Mouse (Mus musculus) embryonic fibroblast, embryonic 13.5 days (primary cell): ENCODE measurements around the gene Atp23.

Experiments
- CTCF ChIP-seq: IDR thresholded peaks from 2 replicates; pipeline ENCODE4 v1.5.1; 2011; ENCODE audit warnings: mild to moderate bottlenecking, control low read depth, low read length, moderate library complexity, borderline replicate concordance; ENCODE audit not compliant: insufficient read depth
- POLR2A ChIP-seq: IDR thresholded peaks from 2 replicates; pipeline ENCODE4 v1.6.1; 2011; ENCODE audit warnings: low read depth, mild to moderate bottlenecking, control low read depth, low read length, moderate library complexity

GRCm38 (mm10) chr10:126931760-126932139 is 30.6 kb upstream of the Atp23 start:
- TF ChIP-seq CTCF = no peak
- no peak; the same call in 1 of the 2 replicates for TF ChIP-seq POLR2A
